Mouse (Mus musculus): ENCODE measurements at regions not wholly inside any gene's neighbourhood (a gene's known extent, or its start where the extent isn't known, plus 50 kb on each side); places are given as distances from the start of the nearest gene placed in this dataset.

- 67% methylated on average over 9 of the region's 9 CpGs for WGBS
- no peak for ATAC-seq (replicated peaks; ENCODE audit: insufficient number of reproducible peaks, insufficient read depth, low FRiP score, low read depth)
- no peaks in the 10 kb centered on the region for H3K36me3 ChIP-seq
These were observed 534.7 kb downstream of the Rwdd3 start for GRCm38 (mm10) chr3:120636669-120637305.

GRCm38 (mm10) chr3:120618358-120618757 is 553.1 kb downstream of the Rwdd3 start:
- 78% methylated on average over 6 of the region's 6 CpGs for WGBS
- H3K36me3 ChIP-seq, result no peaks in the 10 kb centered on the region
- ATAC-seq (replicated peaks; ENCODE audit: insufficient number of reproducible peaks, insufficient read depth, low FRiP score, low read depth), result no peak
- no peak overlapping the region for H3K4me2 ChIP-seq
- no peaks in the 10 kb centered on the region for H3K27me3 ChIP-seq
- no peak overlapping the region for H3K27ac ChIP-seq
- no peak overlapping the region for H3K4me3 ChIP-seq
- H3K4me1 ChIP-seq (replicated peaks), result no peaks in the 10 kb centered on the region
- no peaks in the 10 kb centered on the region for H3K9me3 ChIP-seq (replicated peaks)
- no peak overlapping the region for H3K9ac ChIP-seq

More at GRCm38 (mm10) chr3:120636669-120637305, 534.7 kb downstream of the Rwdd3 start:
- H3K9me3 ChIP-seq (replicated peaks), result no peaks in the 10 kb centered on the region
- H3K4me3 ChIP-seq, result no peak overlapping the region
- H3K4me1 ChIP-seq (replicated peaks), result no peaks in the 10 kb centered on the region
- H3K27ac ChIP-seq, result no peak overlapping the region
- no peaks in the 10 kb centered on the region for H3K27me3 ChIP-seq
- no peak overlapping the region for H3K9ac ChIP-seq
- H3K4me2 ChIP-seq, result no peak overlapping the region

- Histone ChIP-seq H3K27ac (no peak overlapping the region), H3K9me3 (replicated peaks) (no peaks in the 10 kb centered on the region), H3K4me2 (no peak overlapping the region), H3K36me3 (no peaks in the 10 kb centered on the region), H3K4me3 (no peak overlapping the region), H3K27me3 (no peaks in the 10 kb centered on the region), H3K4me1 (replicated peaks) (no peaks in the 10 kb centered on the region), H3K9ac (no peak overlapping the region)
- no peak for ATAC-seq (replicated peaks; ENCODE audit: insufficient number of reproducible peaks, insufficient read depth, low FRiP score, low read depth)
- 84% methylated on average over 1 of the region's 1 CpGs for WGBS
These were observed 577.3 kb downstream of the Rwdd3 start for GRCm38 (mm10) chr3:120594226-120594625.

- Histone ChIP-seq H3K4me3 (no peak overlapping the region), H3K9ac (no peak overlapping the region), H3K36me3 (no peaks in the 10 kb centered on the region), H3K27me3 (no peaks in the 10 kb centered on the region), H3K27ac (no peak overlapping the region), H3K9me3 (replicated peaks) (no peaks in the 10 kb centered on the region), H3K4me2 (no peak overlapping the region), H3K4me1 (replicated peaks) (no peaks in the 10 kb centered on the region)
- 62% methylated on average over 2 of the region's 2 CpGs for WGBS
- ATAC-seq (replicated peaks; ENCODE audit: insufficient number of reproducible peaks, insufficient read depth, low FRiP score, low read depth), result no peak
These were observed 580.3 kb downstream of the Rwdd3 start for GRCm38 (mm10) chr3:120591183-120591582.

- 18% methylated on average over 6 of the region's 6 CpGs for WGBS
- Histone ChIP-seq H3K9me3 (replicated peaks) (no peaks in the 10 kb centered on the region), H3K27me3 (no peaks in the 10 kb centered on the region), H3K4me3 (no peak overlapping the region), H3K9ac (no peak overlapping the region), H3K27ac (no peak overlapping the region), H3K4me2 (no peak overlapping the region), H3K36me3 (no peaks in the 10 kb centered on the region), H3K4me1 (replicated peaks) (no peaks in the 10 kb centered on the region)
- ATAC-seq (replicated peaks; ENCODE audit: insufficient number of reproducible peaks, insufficient read depth, low FRiP score, low read depth), result no peak
These were observed 600.6 kb downstream of the Rwdd3 start for GRCm38 (mm10) chr3:120570806-120571425.

GRCm38 (mm10) chr3:120541556-120542476 is 629.7 kb downstream of the Rwdd3 start:
- Histone ChIP-seq H3K36me3 (no peaks in the 10 kb centered on the region), H3K4me3 (peak overlapping the region; percentile 28), H3K9ac (no peak overlapping the region), H3K4me2 (peak overlapping the region; percentile 56), H3K4me1 (replicated peaks) (peaks cover 5% of the 10 kb centered on the region; the same call in 1 of the 2 replicates), H3K9me3 (replicated peaks) (no peaks in the 10 kb centered on the region), H3K27me3 (no peaks in the 10 kb centered on the region), H3K27ac (no peak overlapping the region)
- no peak for ATAC-seq (replicated peaks; ENCODE audit: insufficient number of reproducible peaks, insufficient read depth, low FRiP score, low read depth)
- 24% methylated on average over 21 of the region's 21 CpGs for WGBS

GRCm38 (mm10) chr3:120533901-120534300 is 637.6 kb downstream of the Rwdd3 start:
- WGBS, result 80% methylated on average over 3 of the region's 3 CpGs
- no peak for ATAC-seq (replicated peaks; ENCODE audit: insufficient number of reproducible peaks, insufficient read depth, low FRiP score, low read depth)
- Histone ChIP-seq H3K9ac (no peak overlapping the region), H3K27ac (no peak overlapping the region), H3K4me2 (no peak overlapping the region), H3K9me3 (replicated peaks) (no peaks in the 10 kb centered on the region), H3K4me3 (no peak overlapping the region), H3K27me3 (no peaks in the 10 kb centered on the region), H3K4me1 (replicated peaks) (no peaks in the 10 kb centered on the region), H3K36me3 (no peaks in the 10 kb centered on the region)

- Histone ChIP-seq H3K27ac (no peak overlapping the region), H3K9ac (no peak overlapping the region), H3K9me3 (replicated peaks) (no peaks in the 10 kb centered on the region), H3K4me3 (no peak overlapping the region), H3K36me3 (no peaks in the 10 kb centered on the region), H3K4me1 (replicated peaks) (no peaks in the 10 kb centered on the region), H3K27me3 (no peaks in the 10 kb centered on the region), H3K4me2 (no peak overlapping the region)
- no peak for ATAC-seq (replicated peaks; ENCODE audit: insufficient number of reproducible peaks, insufficient read depth, low FRiP score, low read depth)
- 66% methylated on average over 9 of the region's 9 CpGs for WGBS
These were observed 639.5 kb downstream of the Rwdd3 start for GRCm38 (mm10) chr3:120531880-120532580.

GRCm38 (mm10) chr3:120511651-120512050 is 659.8 kb downstream of the Rwdd3 start:
- 82% methylated on average over 1 of the region's 1 CpGs for WGBS
- H3K9me3 ChIP-seq (replicated peaks), result no peaks in the 10 kb centered on the region
- no peak overlapping the region for H3K4me3 ChIP-seq
- no peak overlapping the region for H3K4me2 ChIP-seq
- H3K4me1 ChIP-seq (replicated peaks), result no peaks in the 10 kb centered on the region
- H3K27me3 ChIP-seq, result no peaks in the 10 kb centered on the region
- no peaks in the 10 kb centered on the region for H3K36me3 ChIP-seq
- no peak overlapping the region for H3K9ac ChIP-seq
- H3K27ac ChIP-seq, result no peak overlapping the region
- ATAC-seq (replicated peaks; ENCODE audit: insufficient number of reproducible peaks, insufficient read depth, low FRiP score, low read depth), result no peak

- no peak overlapping the region for H3K27ac ChIP-seq
- H3K9me3 ChIP-seq (replicated peaks), result no peaks in the 10 kb centered on the region
- no peaks in the 10 kb centered on the region for H3K36me3 ChIP-seq
- WGBS, result 79% methylated on average over 4 of the region's 4 CpGs
- H3K4me1 ChIP-seq (replicated peaks), result no peaks in the 10 kb centered on the region
- ATAC-seq (replicated peaks; ENCODE audit: insufficient number of reproducible peaks, insufficient read depth, low FRiP score, low read depth), result no peak
- H3K4me3 ChIP-seq, result no peak overlapping the region
- no peak overlapping the region for H3K9ac ChIP-seq
- no peaks in the 10 kb centered on the region for H3K27me3 ChIP-seq
- no peak overlapping the region for H3K4me2 ChIP-seq
These were observed 672.6 kb downstream of the Rwdd3 start for GRCm38 (mm10) chr3:120498937-120499336.

- Histone ChIP-seq H3K9me3 (replicated peaks) (no peaks in the 10 kb centered on the region), H3K9ac (no peak overlapping the region), H3K4me3 (no peak overlapping the region), H3K36me3 (no peaks in the 10 kb centered on the region), H3K27me3 (no peaks in the 10 kb centered on the region), H3K4me2 (no peak overlapping the region), H3K27ac (no peak overlapping the region), H3K4me1 (replicated peaks) (no peaks in the 10 kb centered on the region)
- WGBS, result 76% methylated on average over 1 of the region's 1 CpGs
- no peak for ATAC-seq (replicated peaks; ENCODE audit: insufficient number of reproducible peaks, insufficient read depth, low FRiP score, low read depth)
These were observed 693.6 kb downstream of the Rwdd3 start for GRCm38 (mm10) chr3:120477934-120478333.

All from heart, embryonic 15.5 days (tissue).